Mouse (Mus musculus): Measurements from ENCODE around the gene Sh3bgr.
A peak's percentile ranks its signal among the peaks of the same experiment; 100 is the strongest.

Gene Sh3bgr

GRCm38 (mm10) chr16:96199913-96200701 lies at the start of gene Sh3bgr:
Gene Sh3bgr, plus strand, starts transcription at chr16:96200450.
- no peak for DNase-seq (ENCODE audit: low read depth in 2 of 2, low spot score in 2 of 2)

- no peak for DNase-seq (ENCODE audit: low read depth in 2 of 2, low spot score in 2 of 2)
These were observed 49.3 kb upstream of the Sh3bgr start for GRCm38 (mm10) chr16:96150995-96151394.

GRCm38 (mm10) chr16:96151551-96151950 lies 48.7 kb upstream of the Sh3bgr start:
- peak; percentile 63 to 67 for DNase-seq (ENCODE audit: low read depth in 2 of 2, low spot score in 2 of 2)

GRCm38 (mm10) chr16:96154476-96154875 lies 45.8 kb upstream of the Sh3bgr start:
- no peak for DNase-seq (ENCODE audit: low read depth in 2 of 2, low spot score in 2 of 2)

- no peak for DNase-seq (ENCODE audit: low read depth in 2 of 2, low spot score in 2 of 2)
These were observed 44.2 kb upstream of the Sh3bgr start for GRCm38 (mm10) chr16:96156019-96156418.

GRCm38 (mm10) chr16:96157171-96157570 lies 43.1 kb upstream of the Sh3bgr start:
- no peak for DNase-seq (ENCODE audit: low read depth in 2 of 2, low spot score in 2 of 2)

- no peak for DNase-seq (ENCODE audit: low read depth in 2 of 2, low spot score in 2 of 2)
These were observed 41.7 kb upstream of the Sh3bgr start for GRCm38 (mm10) chr16:96158511-96159080.

- peak in 1 of 2 experiments; percentile 25 for DNase-seq (ENCODE audit: low read depth in 2 of 2, low spot score in 2 of 2)
These were observed 41.0 kb upstream of the Sh3bgr start for GRCm38 (mm10) chr16:96159091-96159731.

- DNase-seq (ENCODE audit: low read depth in 2 of 2, low spot score in 2 of 2) = no peak
These were observed 40.4 kb upstream of the Sh3bgr start for GRCm38 (mm10) chr16:96159794-96160346.

GRCm38 (mm10) chr16:96160927-96161326 lies 39.3 kb upstream of the Sh3bgr start:
- DNase-seq (ENCODE audit: low read depth in 2 of 2, low spot score in 2 of 2) = no peak

GRCm38 (mm10) chr16:96161336-96161735 lies 38.9 kb upstream of the Sh3bgr start:
- no peak for DNase-seq (ENCODE audit: low read depth in 2 of 2, low spot score in 2 of 2)

- no peak for DNase-seq (ENCODE audit: low read depth in 2 of 2, low spot score in 2 of 2)
These were observed 34.5 kb upstream of the Sh3bgr start for GRCm38 (mm10) chr16:96165723-96166264.

GRCm38 (mm10) chr16:96168837-96169236 lies 31.4 kb upstream of the Sh3bgr start:
- no peak for DNase-seq (ENCODE audit: low read depth in 2 of 2, low spot score in 2 of 2)

- no peak for DNase-seq (ENCODE audit: low read depth in 2 of 2, low spot score in 2 of 2)
These were observed 26.6 kb upstream of the Sh3bgr start for GRCm38 (mm10) chr16:96173648-96174047.

GRCm38 (mm10) chr16:96175399-96175798 lies 24.9 kb upstream of the Sh3bgr start:
- no peak for DNase-seq (ENCODE audit: low read depth in 2 of 2, low spot score in 2 of 2)

GRCm38 (mm10) chr16:96179156-96179555 lies 21.1 kb upstream of the Sh3bgr start:
- no peak for DNase-seq (ENCODE audit: low read depth in 2 of 2, low spot score in 2 of 2)

- DNase-seq (ENCODE audit: low read depth in 2 of 2, low spot score in 2 of 2) = no peak
These were observed 12.6 kb upstream of the Sh3bgr start for GRCm38 (mm10) chr16:96187619-96188018.

- peak; percentile 89 to 92 for DNase-seq (ENCODE audit: low read depth in 2 of 2, low spot score in 2 of 2)
These were observed 8.4 kb upstream of the Sh3bgr start, which contains the start of gene Lca5l for GRCm38 (mm10) chr16:96191531-96192506. Gene Lca5l, minus strand, starts transcription at chr16:96192271.

- no peak for DNase-seq (ENCODE audit: low read depth in 2 of 2, low spot score in 2 of 2)
These were observed 415 bp downstream of the Sh3bgr start for GRCm38 (mm10) chr16:96200702-96201028.

GRCm38 (mm10) chr16:96201485-96202232 lies 1.4 kb downstream of the Sh3bgr start:
- no peak for DNase-seq (ENCODE audit: low read depth in 2 of 2, low spot score in 2 of 2)

Data from CD8-positive naive resting alpha-beta T cell, adult 2 months (primary cell).